Mouse (Mus musculus): ENCODE data around the gene Atf3. TPM values are rescaled to one million over a fixed set of nuclear protein-coding genes. Genes with fewer than 3 reads are reported as not detected.
A peak's percentile ranks its signal among the peaks of the same experiment; 100 is the strongest.

Atf3 gene
- polyA plus RNA-seq, 1 experiment from 2014 or later: 1.4 TPM

- 17% methylated on average over 38 of the region's 38 CpGs for WGBS
- peak overlapping the region; percentile 59 for H3K4me2 ChIP-seq
- H3K4me3 ChIP-seq: peak overlapping the region; percentile 31
- peak; percentile 50; the same call in 1 of the 2 replicates for ATAC-seq
- peaks cover 15% of the 10 kb centered on the region for H3K9me3 ChIP-seq (replicated peaks)
- peak overlapping the region; percentile 48; the same call in 1 of the 2 replicates for H3K9ac ChIP-seq
- no peaks in the 10 kb centered on the region for H3K36me3 ChIP-seq (ENCODE audit: poor library complexity, severe bottlenecking)
- H3K27ac ChIP-seq: no peak overlapping the region
- peaks cover 8% of the 10 kb centered on the region; the same call in 1 of the 2 replicates for H3K4me1 ChIP-seq
- H3K27me3 ChIP-seq: peaks cover 10% of the 10 kb centered on the region; the same call in 1 of the 2 replicates
Measured at GRCm38 (mm10) chr1:191125811-191126638, 91.8 kb downstream of the Atf3 start.

- Histone ChIP-seq H3K9me3 (replicated peaks) (peaks cover 5% of the 10 kb centered on the region; the same call in 1 of the 2 replicates), H3K4me2 (no peak overlapping the region), H3K27me3 (peaks cover 10% of the 10 kb centered on the region; the same call in 1 of the 2 replicates), H3K9ac (no peak overlapping the region), H3K27ac (no peak overlapping the region), H3K4me1 (peaks cover 8% of the 10 kb centered on the region; the same call in 1 of the 2 replicates), H3K36me3 (ENCODE audit: poor library complexity, severe bottlenecking) (no peaks in the 10 kb centered on the region), H3K4me3 (no peak overlapping the region)
- ATAC-seq: no peak
- 78% methylated on average over 4 of the region's 4 CpGs for WGBS
Measured at GRCm38 (mm10) chr1:191124288-191124687, 93.6 kb downstream of the Atf3 start.

GRCm38 (mm10) chr1:191123696-191124095 is 94.1 kb downstream of the Atf3 start:
- Histone ChIP-seq H3K4me3 (no peak overlapping the region), H3K4me1 (peaks cover 8% of the 10 kb centered on the region; the same call in 1 of the 2 replicates), H3K27me3 (peaks cover 10% of the 10 kb centered on the region; the same call in 1 of the 2 replicates), H3K36me3 (ENCODE audit: poor library complexity, severe bottlenecking) (no peaks in the 10 kb centered on the region), H3K9me3 (replicated peaks) (no peaks in the 10 kb centered on the region), H3K4me2 (no peak overlapping the region), H3K27ac (no peak overlapping the region), H3K9ac (no peak overlapping the region)
- no peak for ATAC-seq
- 88% methylated on average over 2 of the region's 2 CpGs for WGBS

- Histone ChIP-seq H3K4me1 (peaks cover 8% of the 10 kb centered on the region; the same call in 1 of the 2 replicates), H3K4me3 (no peak overlapping the region), H3K27me3 (peaks cover 10% of the 10 kb centered on the region; the same call in 1 of the 2 replicates), H3K9ac (no peak overlapping the region), H3K4me2 (no peak overlapping the region), H3K9me3 (replicated peaks) (no peaks in the 10 kb centered on the region), H3K36me3 (ENCODE audit: poor library complexity, severe bottlenecking) (no peaks in the 10 kb centered on the region), H3K27ac (no peak overlapping the region)
- ATAC-seq: no peak
- 82% methylated on average over 3 of the region's 3 CpGs for WGBS
Measured at GRCm38 (mm10) chr1:191122744-191123143, 95.1 kb downstream of the Atf3 start.

Other genes with a start within 250 kb of the Atf3 start
- gene Vash2, start 238.7 kb downstream of the Atf3 start, polyA plus RNA-seq (2015; fragmentation: Nextera tagmentation; extraction: Ambion mirVana): 57.6 and 62.6 TPM in 2 replicates
- 6.4 and 8.0 TPM in 2 replicates for gene Flvcr1, start 191.9 kb downstream of the Atf3 start, polyA plus RNA-seq (2015; fragmentation: Nextera tagmentation; extraction: Ambion mirVana)
- not detected in 2 replicates for gene Spata45, start 181.4 kb downstream of the Atf3 start, polyA plus RNA-seq (2015; fragmentation: Nextera tagmentation; extraction: Ambion mirVana)
- 10.5 and 12.5 TPM in 2 replicates for gene Tatdn3, start 155.1 kb downstream of the Atf3 start, polyA plus RNA-seq (2015; fragmentation: Nextera tagmentation; extraction: Ambion mirVana)
- gene Nsl1, start 155.0 kb downstream of the Atf3 start, polyA plus RNA-seq (2015; fragmentation: Nextera tagmentation; extraction: Ambion mirVana): 19.7 and 20.8 TPM in 2 replicates
- 2.1 and 2.6 TPM in 2 replicates for gene Batf3, start 120.2 kb downstream of the Atf3 start, polyA plus RNA-seq (2015; fragmentation: Nextera tagmentation; extraction: Ambion mirVana)
- gene Fam71a, start 53.2 kb downstream of the Atf3 start, polyA plus RNA-seq (2015; fragmentation: Nextera tagmentation; extraction: Ambion mirVana): not detected in 2 replicates
- 66.3 and 69.3 TPM in 2 replicates for gene Nenf, start 100.2 kb upstream of the Atf3 start, polyA plus RNA-seq (2015; fragmentation: Nextera tagmentation; extraction: Ambion mirVana)
- 41.3 and 43.9 TPM in 2 replicates for gene Tmem206, start 107.9 kb upstream of the Atf3 start, polyA plus RNA-seq (2015; fragmentation: Nextera tagmentation; extraction: Ambion mirVana)
- 6.5 and 7.4 TPM in 2 replicates for gene Ppp2r5a, start 185.2 kb upstream of the Atf3 start, polyA plus RNA-seq (2015; fragmentation: Nextera tagmentation; extraction: Ambion mirVana)

Measured in forebrain, embryonic 13.5 days (tissue).